Comparison of ENCODE assay signal across 8 mouse cellular contexts in the genomic region with DNA sequence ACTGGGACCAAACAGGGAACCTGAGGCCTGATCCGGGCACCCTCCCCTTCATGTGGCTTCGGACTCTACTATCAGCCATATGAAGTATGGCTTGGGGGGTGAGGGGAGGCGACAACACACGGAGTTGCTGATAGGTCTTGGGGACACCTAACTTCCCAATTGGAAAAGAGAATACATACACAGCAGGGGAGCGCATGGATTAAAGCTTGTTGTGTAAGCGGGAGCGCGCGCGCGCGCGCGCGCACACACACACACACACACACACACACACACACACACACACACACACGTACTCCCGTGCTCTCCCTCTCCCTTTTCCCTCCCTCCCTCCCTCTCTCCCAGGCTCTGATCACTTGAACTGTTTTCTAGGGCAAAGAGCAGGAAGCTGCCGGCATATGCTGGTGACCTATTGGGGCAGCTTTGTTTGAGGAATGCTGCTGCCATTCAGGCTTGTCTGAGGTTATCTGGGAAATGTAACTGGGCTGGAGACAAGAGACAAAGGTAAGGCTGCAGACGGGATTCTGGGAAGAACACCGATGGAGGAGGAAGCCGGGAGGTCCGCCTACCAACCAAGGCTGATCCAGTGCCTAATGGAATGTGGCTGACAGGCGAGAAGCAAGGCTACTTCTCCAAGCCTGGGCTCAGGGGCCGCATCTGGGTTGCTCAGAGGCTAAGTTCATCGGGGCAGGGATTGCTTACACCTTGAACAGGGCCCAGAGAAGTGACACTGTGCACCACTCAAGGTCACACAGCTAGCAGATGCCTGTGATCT. TPM values are rescaled to one million over a fixed set of nuclear protein-coding genes. Genes with fewer than 3 reads are reported as not detected.
DNase-seq lines count a peak whose midpoint lies in the region; ATAC-seq and TF ChIP-seq lines count a peak whose summit lies in the region.

No protein-coding gene starts in this region.

- peaks cover 71% of the 10 kb centered on the region for H3K4me1 ChIP-seq in forebrain, embryonic 14.5 days (ENCODE audit: control insufficient read depth, insufficient read depth, low read length)
- H3K4me1 ChIP-seq in kidney, adult 2 months (ENCODE audit: control insufficient read depth, insufficient read depth, low read length), result peaks cover 60% of the 10 kb centered on the region
- H3K4me1 ChIP-seq in midbrain, embryonic 12.5 days, result peaks cover 79% of the 10 kb centered on the region

- no peak for TF ChIP-seq CTCF in kidney, adult 2 months (conservative IDR thresholded peaks at IDR 0.05; ENCODE audit: insufficient read depth, insufficient read length, low read depth, low read length)

- intact Hi-C loops in left cerebral cortex, postnatal 4 days (cut with DNase I), result no loop called here

- 10% methylated on average over 25 of the region's 25 CpGs for WGBS in forebrain, embryonic 14.5 days
- WGBS in kidney, adult 2 months, result 18% methylated on average over 25 of the region's 25 CpGs
- WGBS in midbrain, embryonic 12.5 days, result 5% methylated on average over 14 of the region's 25 CpGs

- peak overlapping the region; percentile 100 for H3K27ac ChIP-seq in forebrain, embryonic 14.5 days (ENCODE audit: low read depth, low read length)
- H3K27ac ChIP-seq in kidney, adult 2 months (ENCODE audit: insufficient read depth, low read depth, low read length), result peak overlapping the region; percentile 99
- H3K27ac ChIP-seq in midbrain, embryonic 12.5 days (replicated peaks), result peak overlapping the region; percentile 99

- peak overlapping the region; percentile 2; the same call in 1 of the 2 replicates for H3K4me2 ChIP-seq in forebrain, embryonic 14.5 days (ENCODE audit: low read length)
- peak overlapping the region; percentile 14 for H3K4me2 ChIP-seq in midbrain, embryonic 12.5 days (replicated peaks)

- no peak for ATAC-seq in forebrain, embryonic 14.5 days
- no peak for ATAC-seq in midbrain, embryonic 12.5 days (ENCODE audit: low FRiP score, low read depth)

- no peaks in the 10 kb centered on the region for H3K9me3 ChIP-seq in forebrain, embryonic 14.5 days (replicated peaks; ENCODE audit: control insufficient read depth, low read length)
- no peaks in the 10 kb centered on the region for H3K9me3 ChIP-seq in midbrain, embryonic 12.5 days

- no peak for TF ChIP-seq POLR2A in kidney, adult 2 months (IDR thresholded peaks at IDR 0.05; ENCODE audit: low read depth, low read length)

- peak overlapping the region; percentile 74 for H3K9ac ChIP-seq in forebrain, embryonic 14.5 days (ENCODE audit: low read length)
- peak overlapping the region; percentile 35 for H3K9ac ChIP-seq in midbrain, embryonic 12.5 days (replicated peaks)

- H3K4me3 ChIP-seq in forebrain, embryonic 14.5 days (ENCODE audit: low read depth, low read length), result no peak overlapping the region
- 0 out of 2 replicates have a peak overlapping the region, but pooled peaks have one; percentile 3 for H3K4me3 ChIP-seq in kidney, adult 2 months (ENCODE audit: insufficient read depth, low read depth, low read length)
- H3K4me3 ChIP-seq in midbrain, embryonic 12.5 days, result no peak overlapping the region

- no peaks in the 10 kb centered on the region for H3K27me3 ChIP-seq in forebrain, embryonic 14.5 days (replicated peaks; ENCODE audit: control insufficient read depth, insufficient read depth, low read length)
- no peaks in the 10 kb centered on the region for H3K27me3 ChIP-seq in kidney, adult 2 months (replicated peaks; ENCODE audit: control insufficient read depth, insufficient read depth, low read length)
- H3K27me3 ChIP-seq in midbrain, embryonic 12.5 days, result no peaks in the 10 kb centered on the region

- H3K36me3 ChIP-seq in forebrain, embryonic 14.5 days (ENCODE audit: control insufficient read depth, insufficient read depth, low read length), result no peaks in the 10 kb centered on the region
- H3K36me3 ChIP-seq in kidney, adult 2 months (ENCODE audit: control insufficient read depth, insufficient read depth, low read length), result no peaks in the 10 kb centered on the region
- no peaks in the 10 kb centered on the region for H3K36me3 ChIP-seq in midbrain, embryonic 12.5 days

- peak; percentile 39 for DNase-seq in cerebellum, adult 11 months
- DNase-seq in cerebellum, postnatal 4 days (ENCODE audit: low spot score in 2 of 2), result no peak
- peak; percentile 58 for DNase-seq in adrenal gland, postnatal 14 days
- DNase-seq in forebrain, embryonic 14.5 days (ENCODE audit: low spot score), result peak; percentile 69
- peak; percentile 88 for DNase-seq in kidney, adult 2 months
- no peak for DNase-seq in left cerebral cortex, postnatal 4 days
- DNase-seq in layer of hippocampus, postnatal 36 days, result no peak

RNA-seq across cellular contexts. Expression of a gene that starts 11.8 kb away (rescaled TPM):
- total RNA-seq in adrenal gland, postnatal 14 days (2021), result 45.8 and 59.2 TPM in 2 replicates
- polyA plus RNA-seq in forebrain, embryonic 14.5 days (2014; fragmentation: Nextera tagmentation; extraction: Ambion mirVana), result 43.3 and 58.0 TPM in 2 replicates
- 27.7 and 29.0 TPM in 2 replicates for polyA plus RNA-seq in kidney, adult 2 months (2012; rRNA removed)
- 70.6 and 71.2 TPM in 2 replicates for polyA plus RNA-seq in midbrain, embryonic 12.5 days (2016; fragmentation: Nextera tagmentation; extraction: Ambion mirVana)
- total RNA-seq in left cerebral cortex, postnatal 4 days (2021), result 100 to 1,000 TPM; 118 to 120 TPM
- 100 to 1,000 TPM; 162 to 181 TPM for total RNA-seq in layer of hippocampus, postnatal 36 days (2021)

Comparison
In these comparisons a context has a peak if more than half of its experiments do, and no peak if none do; other contexts are left out.
1. DNase-seq: peak in cerebellum, adult 11 months (single experiment), adrenal gland, postnatal 14 days (single experiment), forebrain, embryonic 14.5 days (single experiment) and kidney, adult 2 months (single experiment); none in cerebellum, postnatal 4 days (0 of 2), left cerebral cortex, postnatal 4 days (single experiment) and layer of hippocampus, postnatal 36 days (0 of 2).
2. Peak in every context shown above with its lines, with median percentiles within 50 percentile points of each other: H3K27ac ChIP-seq.